Mouse (Mus musculus): ENCODE measurements around the gene Srsf9. TPM values are rescaled to one million over a fixed set of nuclear protein-coding genes. Genes with fewer than 3 reads are reported as not detected.

Gene Srsf9
- polyA plus RNA-seq, 1 experiment from 2014 or later = 195 TPM

- WGBS (ENCODE audit: insufficient replicate concordance) = 77% methylated on average over 9 of the region's 9 CpGs
- ATAC-seq = no peak
- H3K4me2 ChIP-seq = peak overlapping the region; percentile 87; the same call in 1 of the 2 replicates
- H3K9me3 ChIP-seq (replicated peaks) = no peaks in the 10 kb centered on the region
- peaks cover 73% of the 10 kb centered on the region for H3K36me3 ChIP-seq
- H3K4me3 ChIP-seq = 0 out of 2 replicates have a peak overlapping the region, but pooled peaks have one; percentile 6
- H3K4me1 ChIP-seq = peaks cover 79% of the 10 kb centered on the region
- H3K27ac ChIP-seq = peak overlapping the region; percentile 92
- no peaks in the 10 kb centered on the region for H3K27me3 ChIP-seq (replicated peaks)
- H3K9ac ChIP-seq = 0 out of 2 replicates have a peak overlapping the region, but pooled peaks have one; percentile 18
These were observed 4.0 kb downstream of the Srsf9 start for GRCm38 (mm10) chr5:115330955-115331354.

GRCm38 (mm10) chr5:115333626-115334025 lies 6.6 kb downstream of the Srsf9 start:
- H3K4me1 ChIP-seq = peaks cover 88% of the 10 kb centered on the region
- ATAC-seq = peak; percentile 98
- peak overlapping the region; percentile 60 for H3K4me2 ChIP-seq
- H3K4me3 ChIP-seq = peak overlapping the region; percentile 30
- WGBS (ENCODE audit: insufficient replicate concordance) = 15% methylated on average over 3 of the region's 3 CpGs
- no peaks in the 10 kb centered on the region for H3K27me3 ChIP-seq (replicated peaks)
- peak overlapping the region; percentile 92 for H3K27ac ChIP-seq
- no peaks in the 10 kb centered on the region for H3K9me3 ChIP-seq (replicated peaks)
- peak overlapping the region; percentile 57 for H3K9ac ChIP-seq
- H3K36me3 ChIP-seq = peaks cover 98% of the 10 kb centered on the region

GRCm38 (mm10) chr5:115340007-115340406 lies 13.0 kb downstream of the Srsf9 start:
- Histone ChIP-seq H3K36me3 (peaks cover 66% of the 10 kb centered on the region), H3K9ac (peak overlapping the region; percentile 93), H3K27ac (0 out of 2 replicates have a peak overlapping the region, but pooled peaks have one; percentile 0), H3K9me3 (replicated peaks) (no peaks in the 10 kb centered on the region), H3K4me1 (peaks cover 53% of the 10 kb centered on the region), H3K4me2 (peak overlapping the region; percentile 85), H3K27me3 (replicated peaks) (no peaks in the 10 kb centered on the region), H3K4me3 (peak overlapping the region; percentile 91)
- 12% methylated on average over 7 of the region's 7 CpGs for WGBS (ENCODE audit: insufficient replicate concordance)
- no peak for ATAC-seq

- WGBS (ENCODE audit: insufficient replicate concordance) = under 1% methylated on average over 62 of the region's 62 CpGs
- peaks cover 48% of the 10 kb centered on the region for H3K4me1 ChIP-seq
These were observed 13.8 kb downstream of the Srsf9 start, which contains the start of the genes Gatc and Triap1 for GRCm38 (mm10) chr5:115340577-115341313. Gene Gatc (minus strand): TSS chr5:115341178. Gene Triap1 (plus strand): TSS chr5:115341225.

GRCm38 (mm10) chr5:115341314-115342165 lies 14.6 kb downstream of the Srsf9 start:
- ATAC-seq = peak; percentile 63

More at GRCm38 (mm10) chr5:115340577-115341313, 13.8 kb downstream of the Srsf9 start, which contains the start of the genes Gatc and Triap1:
- H3K9me3 ChIP-seq (replicated peaks) = no peaks in the 10 kb centered on the region
- H3K4me2 ChIP-seq = peak within 1 kb of the TSS; percentile 85
- peak within 1 kb of the TSS; percentile 91 for H3K27ac ChIP-seq
- H3K27me3 ChIP-seq (replicated peaks) = no peaks in the 10 kb centered on the region
- H3K9ac ChIP-seq = peak within 1 kb of the TSS; percentile 93
- ATAC-seq = peak; percentile 90
- peak within 1 kb of the TSS; percentile 91 for H3K4me3 ChIP-seq
- H3K36me3 ChIP-seq = peaks cover 66% of the 10 kb centered on the region

GRCm38 (mm10) chr5:115347564-115347963 lies 20.6 kb downstream of the Srsf9 start:
- H3K4me2 ChIP-seq = peak overlapping the region; percentile 92
- H3K9me3 ChIP-seq (replicated peaks) = no peaks in the 10 kb centered on the region
- ATAC-seq = peak; percentile 67
- H3K36me3 ChIP-seq = peaks cover 42% of the 10 kb centered on the region
- H3K4me3 ChIP-seq = peak overlapping the region; percentile 95
- peaks cover 23% of the 10 kb centered on the region for H3K4me1 ChIP-seq
- under 1% methylated on average over 5 of the region's 5 CpGs for WGBS (ENCODE audit: insufficient replicate concordance)
- no peaks in the 10 kb centered on the region for H3K27me3 ChIP-seq (replicated peaks)
- H3K9ac ChIP-seq = peak overlapping the region; percentile 90
- peak overlapping the region; percentile 79 for H3K27ac ChIP-seq

More at GRCm38 (mm10) chr5:115341314-115342165, 14.6 kb downstream of the Srsf9 start:
- WGBS (ENCODE audit: insufficient replicate concordance) = 7% methylated on average over 36 of the region's 36 CpGs
- Histone ChIP-seq H3K4me2 (peak overlapping the region; percentile 85), H3K36me3 (peaks cover 66% of the 10 kb centered on the region), H3K4me1 (peaks cover 48% of the 10 kb centered on the region), H3K4me3 (peak overlapping the region; percentile 91), H3K9me3 (replicated peaks) (no peaks in the 10 kb centered on the region), H3K27me3 (replicated peaks) (no peaks in the 10 kb centered on the region), H3K9ac (peak overlapping the region; percentile 93), H3K27ac (peak overlapping the region; percentile 91)

GRCm38 (mm10) chr5:115348546-115349224 lies 21.7 kb downstream of the Srsf9 start, which contains the start of gene Cox6a1:
Gene Cox6a1 (minus strand): TSS chr5:115348981.
- WGBS (ENCODE audit: insufficient replicate concordance) = under 1% methylated on average over 62 of the region's 74 CpGs
- peak within 1 kb of the TSS; percentile 92 for H3K4me2 ChIP-seq

GRCm38 (mm10) chr5:115349225-115349555 lies 22.2 kb downstream of the Srsf9 start:
- Histone ChIP-seq H3K9ac (peak overlapping the region; percentile 90), H3K36me3 (peaks cover 26% of the 10 kb centered on the region), H3K9me3 (replicated peaks) (no peaks in the 10 kb centered on the region), H3K27me3 (replicated peaks) (no peaks in the 10 kb centered on the region), H3K4me3 (peak overlapping the region; percentile 95), H3K4me1 (peaks cover 20% of the 10 kb centered on the region), H3K4me2 (peak overlapping the region; percentile 83), H3K27ac (peak overlapping the region; percentile 83)
- WGBS (ENCODE audit: insufficient replicate concordance) = 2% methylated on average over 18 of the region's 18 CpGs
- peak; percentile 64 for ATAC-seq

More at GRCm38 (mm10) chr5:115348546-115349224, 21.7 kb downstream of the Srsf9 start, which contains the start of gene Cox6a1:
- Histone ChIP-seq H3K27ac (peak within 1 kb of the TSS; percentile 83), H3K9ac (peak within 1 kb of the TSS; percentile 90), H3K27me3 (replicated peaks) (no peaks in the 10 kb centered on the region), H3K36me3 (peaks cover 31% of the 10 kb centered on the region), H3K9me3 (replicated peaks) (no peaks in the 10 kb centered on the region), H3K4me3 (peak within 1 kb of the TSS; percentile 95), H3K4me1 (peaks cover 20% of the 10 kb centered on the region)
- peak; percentile 92 for ATAC-seq

- peaks cover 5% of the 10 kb centered on the region for H3K36me3 ChIP-seq
- H3K4me1 ChIP-seq = peaks cover 20% of the 10 kb centered on the region
- H3K9ac ChIP-seq = no peak overlapping the region
- H3K27me3 ChIP-seq (replicated peaks) = peaks cover 10% of the 10 kb centered on the region; the same call in 1 of the 2 replicates
- H3K9me3 ChIP-seq (replicated peaks) = no peaks in the 10 kb centered on the region
- H3K4me2 ChIP-seq = no peak overlapping the region
- no peak for ATAC-seq
- no peak overlapping the region for H3K4me3 ChIP-seq
- 74% methylated on average over 5 of the region's 5 CpGs for WGBS (ENCODE audit: insufficient replicate concordance)
- no peak overlapping the region for H3K27ac ChIP-seq
These were observed 24.4 kb downstream of the Srsf9 start for GRCm38 (mm10) chr5:115351348-115351747.

GRCm38 (mm10) chr5:115355070-115355469 lies 28.1 kb downstream of the Srsf9 start:
- no peaks in the 10 kb centered on the region for H3K36me3 ChIP-seq
- H3K9ac ChIP-seq = no peak overlapping the region
- H3K27ac ChIP-seq = no peak overlapping the region
- no peaks in the 10 kb centered on the region for H3K9me3 ChIP-seq (replicated peaks)
- no peaks in the 10 kb centered on the region for H3K4me1 ChIP-seq
- no peak for ATAC-seq
- WGBS (ENCODE audit: insufficient replicate concordance) = 52% methylated on average over 13 of the region's 13 CpGs
- H3K4me3 ChIP-seq = no peak overlapping the region
- peaks cover 11% of the 10 kb centered on the region; the same call in 1 of the 2 replicates for H3K27me3 ChIP-seq (replicated peaks)
- no peak overlapping the region for H3K4me2 ChIP-seq

GRCm38 (mm10) chr5:115358872-115359271 lies 31.9 kb downstream of the Srsf9 start:
- Histone ChIP-seq H3K9me3 (replicated peaks) (no peaks in the 10 kb centered on the region), H3K36me3 (no peaks in the 10 kb centered on the region), H3K9ac (no peak overlapping the region), H3K27ac (no peak overlapping the region), H3K27me3 (replicated peaks) (peaks cover 39% of the 10 kb centered on the region), H3K4me3 (no peak overlapping the region), H3K4me2 (no peak overlapping the region), H3K4me1 (no peaks in the 10 kb centered on the region)
- peak; percentile 61; the same call in 1 of the 2 replicates for ATAC-seq
- WGBS (ENCODE audit: insufficient replicate concordance) = 6% methylated on average over 12 of the region's 12 CpGs

All from liver, embryonic 12.5 days (tissue).